Mouse (Mus musculus) thymus, postnatal 25 days (tissue): ENCODE measurements around the gene Plac9b.
"Not testable (repeated sequence)": the region's sequence is repeated elsewhere in the genome, so short reads cannot be mapped to it uniquely, and the experiment has no call there.

ENCODE experiments used
- DNase-seq: peaks from one replicate; pipeline ENCODE4 v3.0.0; 2022

Plac9b gene

DNA sequence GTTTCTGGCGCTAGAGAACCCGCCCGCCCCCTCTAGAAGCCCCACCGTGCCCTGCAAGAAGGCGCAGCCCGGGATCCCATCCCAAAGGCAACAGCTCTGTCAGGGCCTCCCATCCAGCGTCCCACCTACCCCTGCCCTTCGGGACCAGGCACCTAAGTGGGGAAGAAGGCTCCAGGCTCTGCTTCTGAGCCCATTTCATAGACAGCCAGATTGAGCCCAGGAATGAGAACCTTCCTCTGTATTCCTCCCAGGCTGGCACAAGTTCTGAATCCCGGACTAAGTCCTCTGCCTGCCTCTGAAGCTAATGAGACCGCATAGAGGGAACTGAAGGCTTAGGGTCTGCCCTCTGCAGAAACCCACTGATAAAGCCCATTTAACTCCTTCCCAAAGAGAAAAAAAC lies at the start of gene Plac9b:
Gene Plac9b, minus strand, starts transcription at position 101 of the 400 bp plus-strand sequence.
- DNase-seq: not testable (repeated sequence)

DNA sequence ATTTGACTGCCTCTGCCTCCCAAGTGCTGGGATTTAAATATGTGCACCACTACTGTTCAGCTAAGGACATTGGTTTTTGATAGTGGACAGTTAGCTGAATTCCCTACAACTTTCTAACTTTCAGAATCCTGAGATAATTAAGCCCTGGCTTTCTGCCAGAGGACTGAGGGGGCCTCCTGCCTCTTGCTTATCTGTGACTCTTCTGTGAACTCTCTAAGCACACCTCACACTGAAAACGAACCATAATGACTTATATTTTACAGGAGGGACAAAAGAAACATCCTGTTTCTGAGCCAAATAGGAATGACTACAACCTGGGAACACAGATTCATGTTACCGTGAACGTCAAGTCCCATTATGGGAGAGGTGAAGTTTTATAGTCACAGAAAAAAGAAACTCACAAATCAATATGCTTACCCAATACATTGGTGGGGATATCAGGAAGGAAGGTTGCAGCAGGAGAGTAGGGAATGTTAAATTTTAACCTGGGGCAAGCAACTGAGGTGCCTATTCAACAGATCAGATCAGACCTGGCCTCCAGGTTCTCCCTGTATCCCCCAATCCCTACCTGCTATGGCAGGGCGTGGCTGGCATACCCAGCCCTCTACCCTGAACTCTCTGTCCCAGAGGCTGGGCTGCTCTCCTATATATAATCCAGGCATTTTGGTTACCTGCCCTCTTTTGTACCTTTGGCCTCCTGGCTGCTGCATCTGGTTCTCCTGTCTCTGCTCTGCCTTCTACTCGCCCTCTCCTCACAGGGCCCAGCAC lies 34.1 kb upstream of the Plac9b start:
- not testable (repeated sequence) for DNase-seq

DNA sequence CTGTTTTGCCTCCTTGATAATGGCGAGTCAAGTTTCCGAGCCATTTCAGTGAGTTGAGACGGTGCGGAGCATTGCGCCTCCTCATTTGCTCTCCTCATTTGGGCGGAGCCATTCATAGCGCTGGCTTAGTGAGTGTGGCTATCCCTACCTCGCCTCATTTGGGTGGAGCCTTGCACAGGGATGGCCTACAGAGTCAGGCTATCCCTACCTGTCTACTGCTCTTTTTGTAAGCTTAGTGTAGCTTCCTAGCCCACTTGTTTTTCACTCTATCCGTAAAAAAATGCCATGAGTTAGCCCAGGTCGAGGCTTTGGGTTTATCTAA lies 24.6 kb upstream of the Plac9b start, which contains the start of gene Tmem254b:
Gene Tmem254b, minus strand, starts transcription at position 116 of the 322 bp plus-strand sequence.
- not testable (repeated sequence) for DNase-seq

DNA sequence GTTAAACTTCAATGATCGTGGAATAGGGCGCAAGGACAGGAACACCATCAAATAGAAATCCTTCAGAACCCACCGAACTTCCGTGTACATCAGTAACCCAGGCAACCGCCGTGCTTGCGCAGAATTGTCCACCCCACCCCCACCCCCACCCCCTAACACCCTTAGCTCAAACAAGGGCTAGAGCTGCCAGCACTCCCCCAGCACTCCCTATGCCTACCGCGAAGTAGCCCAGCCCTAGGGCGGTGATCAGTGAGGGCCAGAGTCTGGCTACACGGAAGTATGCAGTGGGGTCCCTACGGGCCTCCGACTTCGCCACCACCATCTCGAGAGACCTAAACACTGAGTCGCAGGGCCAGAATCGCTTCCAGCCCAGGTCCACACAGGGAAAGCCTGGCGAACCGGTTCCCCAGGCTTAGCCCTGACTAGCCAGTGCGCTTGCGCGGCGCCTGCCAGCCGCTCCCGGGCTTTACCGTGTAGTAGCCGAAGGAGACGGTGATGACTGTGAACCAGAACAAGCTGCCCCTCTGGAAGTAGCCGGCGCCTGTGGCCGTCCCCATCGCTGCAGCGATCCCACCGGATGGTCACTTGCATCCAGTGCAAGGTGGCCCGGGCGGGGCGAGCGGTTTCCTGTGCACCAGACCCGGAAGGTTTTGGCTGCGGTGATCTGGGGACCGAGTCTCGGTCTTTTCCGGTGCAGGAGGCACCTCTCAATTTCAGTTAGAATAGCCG lies 24.1 kb upstream of the Plac9b start:
- DNase-seq: not testable (repeated sequence)

- not testable (repeated sequence) for DNase-seq
These were observed 15.6 kb upstream of the Plac9b start for GRCm38 (mm10) chr14:26197851-26198250.

- DNase-seq: not testable (repeated sequence)
These were observed 6.1 kb upstream of the Plac9b start for GRCm38 (mm10) chr14:26188361-26188760.

DNA sequence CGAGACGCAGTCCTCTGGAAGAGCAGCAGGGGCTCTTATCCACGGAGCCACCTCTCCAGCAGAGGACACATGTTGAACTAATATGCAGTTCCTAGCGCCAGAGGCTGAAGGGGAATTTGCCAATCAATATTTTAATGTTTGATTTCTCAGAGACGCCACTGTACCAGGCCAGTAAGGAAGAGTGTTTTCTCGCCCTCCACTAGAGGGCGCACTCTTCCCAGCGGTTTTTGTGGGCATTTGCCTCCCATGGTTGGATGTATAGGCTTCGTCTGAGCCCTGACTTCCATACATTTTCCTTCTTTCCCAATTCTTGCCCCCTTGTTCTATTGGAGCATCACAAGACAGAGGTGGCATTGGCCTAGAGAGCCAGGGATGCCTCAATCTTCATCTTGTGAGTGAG lies 4.4 kb upstream of the Plac9b start:
- not testable (repeated sequence) for DNase-seq

DNA sequence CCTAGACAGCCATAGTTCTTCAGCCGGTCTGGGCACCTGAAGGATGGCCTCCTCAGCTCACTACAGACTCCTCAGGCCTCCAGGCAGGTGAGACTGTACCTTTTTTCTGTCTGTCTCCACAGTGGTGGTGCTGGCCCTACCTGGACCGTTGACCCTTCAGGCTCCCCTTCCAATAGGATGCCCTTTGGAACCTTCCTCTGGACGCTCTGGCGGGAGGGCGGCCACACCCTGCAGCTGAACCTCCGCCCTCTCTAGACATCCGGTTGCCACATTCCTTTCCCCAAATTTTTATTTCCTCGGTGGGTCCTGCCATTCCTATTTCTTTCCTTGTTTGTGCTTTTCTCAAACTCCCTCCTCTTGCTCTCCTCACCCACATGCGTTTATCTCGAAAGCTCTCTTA lies 620 bp downstream of the Plac9b start:
- not testable (repeated sequence) for DNase-seq

DNA sequence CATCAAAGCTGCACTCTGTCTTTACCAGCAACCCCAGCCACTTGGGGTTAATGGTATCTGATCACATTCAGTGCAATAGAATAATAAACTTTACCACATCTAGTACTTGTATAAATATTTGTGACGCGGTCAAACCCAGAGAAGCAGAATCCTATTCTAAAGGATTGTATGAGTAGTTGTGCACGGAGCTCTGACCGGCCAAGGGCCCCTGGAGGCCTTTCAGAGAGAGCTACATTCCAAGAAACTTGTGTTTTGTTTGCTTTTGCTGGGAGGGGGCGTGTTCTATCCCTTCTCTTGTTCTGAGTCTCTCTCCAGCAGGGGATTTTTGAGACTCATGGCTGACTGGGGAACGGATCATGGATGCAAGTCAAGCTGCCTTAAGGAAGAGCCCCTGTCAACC lies 7.3 kb downstream of the Plac9b start:
- DNase-seq: not testable (repeated sequence)

- DNase-seq: not testable (repeated sequence)
These were observed 8.3 kb downstream of the Plac9b start for GRCm38 (mm10) chr14:26173955-26174354.

DNA sequence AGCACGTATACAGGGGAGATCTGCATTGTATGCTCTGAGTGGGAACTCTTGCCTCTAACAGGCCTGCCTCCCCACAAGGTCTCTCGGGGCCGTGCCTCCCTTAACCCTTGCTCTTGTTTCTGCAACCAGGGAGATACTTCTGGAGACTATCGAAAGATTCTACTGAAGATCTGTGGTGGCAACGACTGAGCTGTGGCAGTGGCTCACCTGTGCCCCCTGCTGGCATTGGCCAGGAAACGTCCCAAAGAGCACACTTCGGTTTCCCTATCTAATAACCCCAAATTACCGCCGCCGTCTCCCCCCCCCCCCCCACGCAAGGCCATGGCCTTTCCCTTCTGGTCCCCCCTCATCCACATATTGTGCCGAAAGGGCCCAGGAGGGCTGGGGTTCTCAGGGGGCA lies 17.0 kb downstream of the Plac9b start:
- not testable (repeated sequence) for DNase-seq

GRCm38 (mm10) chr14:26162423-26162822 lies 19.9 kb downstream of the Plac9b start:
- DNase-seq: not testable (repeated sequence)

DNA sequence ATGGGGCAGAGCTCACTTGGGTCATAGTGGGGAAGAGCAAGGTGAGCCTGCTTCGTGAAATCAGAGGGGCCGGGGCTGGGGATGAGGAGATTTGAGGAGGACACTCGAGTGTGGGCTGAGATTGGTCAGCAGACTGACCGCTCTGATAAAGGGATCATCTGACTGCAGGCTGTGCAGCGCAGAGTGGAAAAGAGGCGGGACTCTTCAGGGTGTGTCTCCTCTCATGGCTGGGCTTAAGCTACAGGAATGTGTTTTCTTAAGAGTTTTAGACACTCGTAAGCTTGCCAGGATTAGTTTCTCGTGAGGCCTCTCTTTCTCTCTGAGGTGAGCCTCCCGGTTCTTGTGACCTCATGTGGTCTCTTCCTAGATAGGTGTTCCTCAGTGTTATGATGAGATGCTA lies 21.1 kb downstream of the Plac9b start:
- DNase-seq: not testable (repeated sequence)

- DNase-seq: not testable (repeated sequence)
These were observed 26.2 kb downstream of the Plac9b start for GRCm38 (mm10) chr14:26156032-26156431.

- not testable (repeated sequence) for DNase-seq
These were observed 35.2 kb downstream of the Plac9b start for GRCm38 (mm10) chr14:26147095-26147494.

- not testable (repeated sequence) for DNase-seq
These were observed 63.2 kb downstream of the Plac9b start for GRCm38 (mm10) chr14:26119095-26119494.

DNA sequence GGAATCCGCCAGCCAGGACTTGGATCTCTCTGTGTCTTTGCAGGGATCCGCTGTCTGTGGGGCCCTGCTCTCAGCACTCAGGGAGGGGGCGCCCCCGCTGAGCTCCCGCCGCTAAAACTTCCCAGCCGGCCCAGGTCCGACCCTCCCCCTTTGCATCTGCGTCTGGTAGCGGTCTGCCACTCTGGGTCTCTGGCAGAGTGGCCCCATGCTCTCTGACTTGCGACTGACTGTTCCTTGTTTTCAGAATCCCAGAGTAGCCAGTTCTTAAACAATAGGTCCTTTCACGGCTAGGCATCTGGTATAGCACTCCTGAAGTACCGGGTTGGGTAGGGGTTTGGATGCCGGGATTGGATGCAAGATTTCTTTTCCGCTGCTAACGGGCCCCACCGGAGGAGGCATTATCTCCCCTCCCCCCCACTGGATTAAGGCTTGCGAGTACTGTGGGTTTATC lies 63.7 kb downstream of the Plac9b start:
- not testable (repeated sequence) for DNase-seq

DNA sequence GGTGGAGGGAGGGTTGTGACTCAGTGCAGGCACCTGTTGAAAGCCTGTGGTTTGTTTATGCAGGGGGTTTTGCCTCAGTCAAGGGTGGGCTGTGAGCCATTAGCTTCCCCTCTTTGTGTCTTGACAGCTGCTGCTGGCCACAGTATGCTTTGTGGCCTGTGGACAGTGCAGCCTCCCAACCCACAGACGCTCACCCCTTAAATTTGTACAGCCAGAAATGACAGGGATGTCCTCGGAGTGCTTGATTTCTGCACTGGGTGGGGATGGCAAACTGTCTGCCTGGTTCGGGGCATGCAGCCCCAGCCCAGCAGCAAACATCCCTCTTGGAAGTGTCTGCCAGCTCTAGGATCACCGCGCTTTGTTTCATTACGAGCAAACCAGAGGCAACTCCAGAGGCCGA lies 64.1 kb downstream of the Plac9b start, which contains the start of gene Duxbl2:
Gene Duxbl2, plus strand, starts transcription at position 200 of the 400 bp plus-strand sequence.
- not testable (repeated sequence) for DNase-seq
